Mouse (Mus musculus) heart, adult 10 weeks (tissue): ENCODE measurements around the gene Yme1l1. TPM values are rescaled to one million over a fixed set of nuclear protein-coding genes. Genes with fewer than 3 reads are reported as not detected.

Experiments
- polyA plus RNA-seq: library from polyadenylated mRNA; stranded (reverse); fragments of 350-450 nt; fragmentation: Illumina TruSeq; extraction: RNeasy Lipid Tissue Mini Kit (QIAGEN cat#74804); gene quantifications from one replicate; pipeline ENCODE4 v1.2.3, GENCODE M21; 2014; ENCODE audit warnings: low read depth, low replicate concordance

Gene Yme1l1
- 43.6 TPM for polyA plus RNA-seq

DNA sequence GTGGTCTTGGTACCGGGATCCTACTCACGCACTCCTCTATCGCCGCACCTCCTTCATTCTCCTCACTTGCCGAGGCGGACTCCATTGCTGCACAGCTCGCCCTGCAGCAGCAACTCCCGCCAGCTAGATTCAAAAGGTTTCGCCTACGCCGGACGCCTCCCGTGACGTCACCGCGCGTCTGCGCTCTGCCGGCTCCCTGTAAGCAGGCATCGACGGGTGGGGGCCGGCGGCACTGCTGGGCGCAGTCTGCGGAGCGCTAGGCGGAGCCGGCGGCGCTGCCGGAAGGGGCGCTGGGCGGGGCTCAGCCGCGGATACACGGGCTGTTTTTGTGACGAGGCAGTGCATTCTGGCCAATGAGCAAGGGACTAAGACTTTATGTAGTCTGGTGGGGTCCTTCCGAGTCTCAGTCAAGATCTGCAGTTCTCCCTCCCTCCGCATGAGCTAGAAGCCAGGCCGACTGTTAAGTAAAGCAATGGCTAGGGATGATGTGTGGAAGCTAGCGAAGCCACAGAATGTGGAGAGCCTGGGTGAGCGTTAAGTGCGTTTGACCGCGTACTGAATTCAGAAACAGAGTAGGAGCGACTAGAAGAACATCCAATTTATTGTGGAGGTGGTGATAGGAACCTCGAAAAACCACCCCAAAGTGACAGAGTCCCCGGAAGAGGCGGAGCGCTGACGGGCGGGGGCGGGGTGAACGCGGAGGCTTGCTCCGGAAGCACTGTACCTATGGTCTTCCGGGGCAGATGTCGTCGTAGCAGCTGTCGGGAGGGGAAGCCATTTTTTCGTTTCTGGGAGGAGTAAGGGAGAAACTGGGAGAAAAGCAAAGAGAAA lies at the start of gene Yme1l1, which contains the start of gene Mastl:
Yme1l1 (plus strand) TSS at position 593 of the 831 bp plus-strand sequence.
Mastl (minus strand) TSS at position 248 of the 831 bp plus-strand sequence.

DNA sequence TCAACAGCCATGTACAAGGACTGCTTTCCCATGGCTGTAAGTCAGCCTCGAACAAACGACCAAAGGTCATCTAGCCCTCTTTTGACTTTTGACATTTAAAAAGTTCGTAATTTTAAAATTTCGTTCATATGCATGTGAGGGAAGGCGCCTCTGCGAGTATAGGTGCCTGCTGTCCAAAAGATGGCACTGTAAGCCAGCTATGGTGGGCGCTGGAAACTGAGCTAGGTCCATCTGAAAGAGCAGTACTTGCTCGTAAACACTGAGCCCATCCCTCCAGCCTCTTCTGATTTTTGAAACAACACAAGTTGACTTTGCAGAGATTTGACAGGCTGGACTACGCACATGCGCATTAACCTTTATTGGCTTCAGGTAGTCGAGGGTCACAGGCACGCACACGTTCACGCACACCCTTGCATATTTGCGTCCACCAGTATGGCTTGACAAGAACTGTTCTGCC lies 50.9 kb downstream of the Yme1l1 start, which contains the start of gene 4931423N10Rik:
4931423N10Rik (plus strand) TSS at position 407 of the 457 bp plus-strand sequence.

Other genes starting within 250 kb of the Yme1l1 start
- 25.9 TPM for gene Abi1, start 116.1 kb upstream of the Yme1l1 start, polyA plus RNA-seq
- gene Acbd5, start 88.2 kb upstream of the Yme1l1 start, polyA plus RNA-seq: 19.6 TPM
- 0.37 TPM for gene Mastl, start 345 bp upstream of the Yme1l1 start, polyA plus RNA-seq
- gene 4931423N10Rik, start 51.1 kb downstream of the Yme1l1 start, polyA plus RNA-seq: not detected
- gene Nxph2, start 164.9 kb downstream of the Yme1l1 start, polyA plus RNA-seq: not detected